Mouse (Mus musculus) cerebellum, adult (tissue): ENCODE results near the gene Mcmbp.
"Not testable (repeated sequence)": the region's sequence is repeated elsewhere in the genome, so short reads cannot be mapped to it uniquely, and the experiment has no call there.

Experiments
- ATAC-seq: cut with Nextera tagmentation; 2 replicates; pipeline ENCODE4 v1.9.2; 2017; ENCODE audit warnings: mild to moderate bottlenecking, moderate library complexity, mixed read lengths; ENCODE audit not compliant: insufficient number of reproducible peaks, low FRiP score, low TSS enrichment

The Mcmbp gene

DNA sequence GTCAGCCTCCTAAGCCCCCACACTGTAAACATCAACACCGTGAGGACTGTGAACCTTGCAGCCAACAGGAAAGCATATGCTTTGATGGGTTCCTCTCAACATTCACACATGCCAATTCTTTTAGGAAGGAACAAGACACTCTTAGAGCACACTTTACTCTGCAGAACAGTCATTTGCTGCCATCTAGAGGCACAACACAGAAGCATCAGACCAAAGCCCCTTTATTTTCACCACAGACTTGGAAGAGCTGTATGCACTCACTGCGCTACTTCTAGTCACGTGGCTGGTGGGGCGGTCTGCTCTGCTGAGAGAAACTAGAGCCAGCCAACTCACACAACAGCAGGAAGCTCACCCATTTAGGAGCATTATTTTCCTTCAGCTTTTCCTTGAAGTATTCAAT lies 15.5 kb downstream of the Mcmbp start:
- 0 out of 2 replicates have a peak, but pooled peaks have one; percentile 56 for ATAC-seq

DNA sequence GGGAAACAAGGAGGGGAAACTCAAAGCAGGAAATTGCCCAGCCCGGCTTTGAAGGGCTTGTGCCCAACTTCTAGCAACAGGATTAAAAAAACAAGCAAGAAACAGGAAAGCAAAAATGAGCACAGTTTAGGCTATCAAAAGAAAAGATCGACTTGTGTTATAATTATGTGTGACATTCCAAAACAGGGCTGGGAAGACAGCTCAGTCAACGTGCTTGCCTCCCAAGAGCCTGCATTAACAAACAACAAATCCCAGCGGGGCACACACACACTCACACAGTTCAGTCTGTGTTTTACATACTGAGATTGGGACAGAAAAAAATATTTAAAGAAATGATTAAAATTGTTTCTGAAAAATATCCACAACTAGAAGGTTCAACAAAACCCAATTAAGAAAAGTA lies 22.3 kb downstream of the Mcmbp start:
- ATAC-seq, result no peak

DNA sequence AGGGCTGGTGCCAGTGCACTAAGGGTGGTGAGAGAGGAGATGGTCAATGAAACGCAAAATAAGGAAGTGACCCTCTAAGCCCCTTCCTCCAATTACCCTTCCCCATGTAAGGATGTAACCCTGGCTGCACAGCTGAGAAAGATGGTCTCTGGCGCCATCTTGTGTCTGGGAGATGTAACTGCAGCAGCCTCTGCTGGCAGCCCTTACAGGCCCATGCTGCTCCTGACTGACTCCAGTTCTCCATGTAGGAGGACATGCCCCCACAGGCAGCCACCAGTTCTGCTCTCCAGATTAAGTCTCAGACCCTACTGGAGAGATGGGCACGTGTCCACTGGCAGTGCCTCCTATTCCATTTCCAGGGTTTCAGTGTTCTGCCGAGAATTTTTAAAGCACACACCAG lies 34.6 kb downstream of the Mcmbp start:
- peak; percentile 61; the same call in 1 of the 2 replicates for ATAC-seq

DNA sequence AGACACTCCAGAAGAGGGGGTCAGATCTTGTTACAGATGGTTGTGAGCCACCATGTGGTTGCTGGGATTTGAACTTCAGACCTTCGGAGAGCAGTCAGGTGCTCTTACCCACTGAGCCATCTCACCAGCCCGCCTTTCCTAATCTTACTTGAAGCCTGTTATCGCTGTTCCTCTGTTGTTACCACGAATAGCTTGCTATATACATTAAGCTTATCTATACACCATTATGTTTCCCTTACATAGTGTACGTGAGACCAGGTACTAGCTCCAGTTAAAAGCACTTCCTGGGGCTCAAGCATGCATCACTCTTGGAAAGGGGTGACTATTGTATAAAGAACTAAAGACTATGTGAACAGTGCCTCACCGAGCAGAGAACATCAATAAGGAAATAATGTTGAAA lies 40.3 kb downstream of the Mcmbp start:
- not testable (repeated sequence) for ATAC-seq

DNA sequence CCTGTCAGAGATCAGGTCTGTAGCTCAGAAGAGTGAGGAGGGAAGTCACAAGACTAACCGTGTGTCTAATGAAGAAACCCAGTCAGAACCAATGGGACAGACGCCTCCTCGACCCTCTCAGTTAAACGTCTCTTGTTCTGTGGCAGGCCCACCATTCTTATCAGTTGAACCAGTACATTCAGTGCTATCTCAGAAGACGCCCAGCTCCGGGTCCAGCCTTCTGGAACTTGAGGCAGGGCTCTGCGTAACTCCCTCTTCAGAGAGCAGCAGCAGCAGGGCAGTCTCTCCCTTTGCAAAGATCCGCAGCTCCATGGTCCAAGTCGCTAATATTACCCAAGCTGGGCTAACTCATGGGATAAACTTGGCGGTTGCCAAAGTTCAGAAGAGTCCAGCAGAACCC lies 45.4 kb downstream of the Mcmbp start:
- ATAC-seq, result no peak

DNA sequence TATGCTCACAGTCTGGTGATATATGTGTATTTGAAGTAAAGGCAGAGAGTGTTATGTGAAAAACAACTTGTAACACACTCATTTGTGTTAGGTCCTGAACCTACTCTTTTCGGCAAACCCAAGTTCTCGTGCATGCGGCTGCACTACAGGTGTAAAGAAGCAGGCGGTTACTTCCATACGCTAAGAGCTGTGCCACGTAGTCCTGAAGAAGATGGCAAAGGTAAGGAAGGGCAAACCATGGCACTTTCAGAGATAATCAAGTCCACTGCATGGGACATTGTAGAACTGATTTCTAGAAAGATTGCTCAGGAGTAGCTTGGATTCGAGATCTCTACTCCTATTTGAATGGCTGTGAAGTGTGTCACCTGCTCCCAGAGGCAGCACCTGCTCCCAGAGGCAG lies 48.1 kb downstream of the Mcmbp start:
- no peak for ATAC-seq

DNA sequence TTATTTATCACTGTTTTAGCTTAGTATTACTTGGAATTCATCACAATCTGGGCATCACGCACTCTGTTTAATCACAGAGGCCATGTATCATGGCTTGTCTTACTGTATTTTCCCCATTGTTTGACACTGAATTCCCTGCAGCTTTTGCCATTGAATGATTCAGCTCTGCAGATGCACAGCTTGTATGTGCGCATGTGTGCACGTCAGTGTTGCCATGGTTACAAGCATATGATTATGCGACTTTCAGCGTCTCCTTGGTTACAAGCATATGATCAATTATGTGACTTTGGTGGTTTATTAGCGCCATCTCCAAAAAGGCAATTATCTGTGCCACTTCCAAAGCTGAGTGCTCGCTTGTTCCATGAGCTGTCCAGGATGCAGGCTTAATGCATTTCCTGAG lies 49.5 kb downstream of the Mcmbp start:
- ATAC-seq, result no peak

DNA sequence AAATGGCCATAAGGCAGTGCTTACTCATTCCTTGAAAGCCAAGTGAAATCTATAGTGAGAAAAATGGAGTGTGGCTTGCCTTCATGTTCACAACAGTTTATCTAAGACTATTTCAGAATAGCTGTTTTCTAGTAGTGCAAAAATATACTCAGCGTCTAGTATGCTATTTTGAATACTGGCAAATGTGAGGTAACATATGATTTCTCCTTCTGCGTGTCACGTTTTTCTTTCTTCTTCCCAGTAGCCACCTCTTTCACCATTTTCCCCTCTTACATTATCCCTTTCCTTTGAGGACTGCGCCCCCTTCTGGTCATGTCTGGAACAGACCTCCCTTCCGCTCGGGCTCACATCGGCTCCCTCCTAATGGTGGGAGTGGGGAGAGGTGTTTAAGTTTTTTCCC lies 50.2 kb downstream of the Mcmbp start:
- ATAC-seq, result peak; percentile 66; the same call in 1 of the 2 replicates

DNA sequence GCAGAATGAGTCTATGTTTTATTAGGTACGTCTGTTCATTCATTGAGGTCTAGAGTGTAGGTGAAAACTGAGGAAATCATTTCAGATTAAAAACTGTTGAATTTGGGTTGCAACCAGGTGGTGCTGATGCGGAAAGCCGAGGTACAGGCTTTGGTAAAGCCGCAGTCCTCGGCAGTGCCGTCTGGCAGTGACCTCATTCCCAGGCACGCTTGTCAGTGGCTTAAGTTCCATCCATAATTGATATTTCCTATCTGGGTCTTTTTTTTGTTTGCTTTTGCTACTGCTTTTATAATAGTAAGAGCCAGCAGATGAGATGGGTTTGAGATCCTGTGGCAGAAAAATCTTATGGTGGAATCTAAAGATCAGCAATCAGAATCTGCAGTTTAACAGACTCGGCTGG lies 50.9 kb downstream of the Mcmbp start:
- ATAC-seq, result no peak

DNA sequence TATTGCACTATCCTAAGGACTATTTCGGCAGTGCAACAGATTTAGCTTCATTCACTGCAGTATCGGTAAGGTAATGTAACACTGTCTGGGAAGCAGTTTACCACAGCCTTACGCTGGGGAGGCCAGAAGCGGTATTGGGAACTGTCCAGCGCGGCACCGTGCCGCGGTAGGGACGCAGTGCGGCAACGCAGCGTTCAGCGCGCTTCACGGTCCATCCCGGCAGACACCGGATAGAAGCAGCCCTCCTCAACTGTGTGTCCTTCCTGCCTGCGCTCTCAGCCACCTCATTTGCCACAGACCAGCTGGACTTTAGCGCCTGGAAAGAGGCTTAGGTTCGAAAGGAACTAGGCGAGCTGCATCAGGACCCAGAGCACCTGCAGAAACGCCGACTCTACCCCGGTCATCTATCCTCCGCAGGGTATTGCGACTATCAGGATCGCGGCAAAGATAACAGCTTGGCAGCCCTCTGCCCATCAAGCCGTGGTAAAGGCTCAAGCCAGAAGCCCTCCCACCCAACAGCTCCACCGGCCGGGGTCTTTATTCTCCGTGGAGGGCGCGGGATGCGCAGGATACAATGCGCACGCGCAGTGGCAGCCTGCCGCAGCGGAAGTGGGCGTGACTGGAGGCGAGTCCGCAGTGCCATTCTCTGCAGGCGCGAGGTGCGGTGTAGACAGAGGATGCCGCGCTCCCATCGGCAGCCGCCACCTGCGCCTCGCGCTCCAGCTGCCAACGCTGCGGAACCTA lies 52.3 kb downstream of the Mcmbp start:
- ATAC-seq, result peak; percentile 63; the same call in 1 of the 2 replicates

DNA sequence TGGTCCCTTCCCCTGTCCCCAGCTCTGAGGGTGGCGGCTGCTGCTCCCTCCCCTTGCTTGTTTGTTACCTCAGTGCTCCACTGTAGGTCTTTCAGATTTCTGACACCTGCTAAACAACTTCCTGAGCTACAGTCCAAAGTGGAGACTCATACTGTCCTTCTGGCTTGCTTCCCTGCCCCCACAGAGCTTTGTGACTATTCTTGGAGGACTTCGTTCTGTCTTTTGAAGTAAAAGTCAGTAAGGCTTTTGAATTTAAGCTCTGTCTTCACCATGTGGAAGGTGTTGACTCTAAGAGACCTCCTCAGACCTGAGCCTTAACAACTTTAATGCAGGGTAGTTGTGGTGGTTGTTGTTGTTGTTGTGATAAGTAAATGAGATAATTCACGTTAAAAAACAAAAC lies 61.7 kb downstream of the Mcmbp start:
- no peak for ATAC-seq

DNA sequence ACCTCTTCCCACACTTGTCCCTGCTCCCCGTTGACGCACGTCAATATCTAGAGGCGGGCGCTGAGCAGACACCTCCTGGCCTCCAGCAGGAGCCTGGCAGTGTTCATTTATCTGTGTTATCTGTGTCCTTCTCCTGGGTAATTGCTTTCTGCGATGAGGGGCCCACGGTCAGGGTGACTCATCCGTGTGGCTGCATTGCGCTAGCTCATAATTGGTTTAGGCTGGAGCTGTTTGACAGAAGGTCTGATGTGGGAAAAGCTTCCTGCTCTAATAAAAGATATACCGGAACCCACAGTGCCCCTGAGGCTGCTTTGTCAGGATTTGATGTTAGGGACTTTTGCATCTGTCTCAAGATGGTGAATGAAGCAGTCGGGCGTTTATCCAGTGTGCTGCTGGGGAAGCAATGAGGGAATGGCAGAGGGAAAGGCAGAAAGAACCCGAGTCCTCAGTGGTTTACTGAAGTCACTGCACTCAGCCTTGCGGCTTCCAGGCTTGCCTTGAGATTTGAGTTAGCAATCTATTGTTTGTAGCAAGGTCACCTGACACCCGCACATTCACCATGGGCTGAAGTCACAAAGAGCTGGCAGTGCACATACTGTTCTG lies 67.8 kb downstream of the Mcmbp start:
- peak; percentile 82; the same call in 1 of the 2 replicates for ATAC-seq

DNA sequence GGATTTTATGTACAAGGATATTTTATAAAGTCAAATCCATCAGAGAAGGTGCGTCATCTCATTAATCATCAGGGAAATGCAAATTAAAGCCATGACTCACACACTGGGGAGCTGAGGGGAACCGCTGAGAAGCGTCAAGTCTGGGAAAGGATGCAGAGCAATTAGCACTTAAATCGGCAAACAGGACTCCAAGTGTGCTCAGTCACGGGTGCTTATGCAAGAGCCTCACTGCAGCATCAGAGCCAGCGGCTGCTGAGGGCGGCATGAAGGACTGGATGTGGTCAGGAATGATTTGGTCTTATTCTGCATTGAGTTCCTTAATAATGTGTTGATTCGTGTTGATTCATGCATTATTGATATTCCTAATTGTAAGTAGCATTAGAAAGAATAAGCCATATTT lies 68.3 kb downstream of the Mcmbp start:
- ATAC-seq, result peak; percentile 68; the same call in 1 of the 2 replicates

DNA sequence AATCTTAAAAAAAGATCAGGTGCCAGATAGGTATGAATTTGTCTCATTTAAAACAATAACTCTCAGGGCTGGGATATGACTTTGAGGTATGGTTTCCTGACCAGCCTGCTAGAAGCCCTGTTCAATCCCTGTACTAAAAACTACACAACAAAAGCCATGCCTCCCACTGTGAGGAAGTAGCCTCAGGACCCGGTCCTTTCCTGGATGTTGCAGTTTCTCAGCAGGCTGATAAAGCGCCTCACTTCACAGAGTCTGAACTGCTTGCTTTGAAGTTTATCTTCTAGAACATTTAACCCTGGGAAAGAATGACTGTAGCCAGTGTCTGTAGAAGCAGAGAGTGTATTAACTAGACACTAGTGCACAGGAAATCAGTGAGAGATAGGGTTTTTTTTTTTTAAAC lies 71.5 kb downstream of the Mcmbp start:
- no peak for ATAC-seq

DNA sequence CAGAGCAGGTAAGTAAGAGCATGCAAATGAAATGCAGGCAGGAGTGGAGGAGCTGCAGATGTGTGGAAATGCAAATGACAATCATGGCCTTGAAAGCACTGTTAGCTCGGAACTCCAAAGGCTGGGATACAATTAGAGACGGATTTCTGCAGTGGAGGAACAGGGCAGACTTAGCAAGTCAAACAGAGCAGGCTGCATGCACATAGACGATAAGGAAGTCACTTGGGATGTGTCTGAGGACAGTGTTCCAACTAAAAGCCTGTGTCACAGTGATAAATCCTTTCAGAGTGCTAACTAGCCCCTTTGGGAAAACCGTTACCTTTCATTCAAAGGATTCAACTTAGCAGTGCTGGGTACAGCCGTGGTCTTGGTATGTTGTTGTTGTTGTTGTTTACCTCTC lies 72.5 kb downstream of the Mcmbp start:
- ATAC-seq, result no peak

DNA sequence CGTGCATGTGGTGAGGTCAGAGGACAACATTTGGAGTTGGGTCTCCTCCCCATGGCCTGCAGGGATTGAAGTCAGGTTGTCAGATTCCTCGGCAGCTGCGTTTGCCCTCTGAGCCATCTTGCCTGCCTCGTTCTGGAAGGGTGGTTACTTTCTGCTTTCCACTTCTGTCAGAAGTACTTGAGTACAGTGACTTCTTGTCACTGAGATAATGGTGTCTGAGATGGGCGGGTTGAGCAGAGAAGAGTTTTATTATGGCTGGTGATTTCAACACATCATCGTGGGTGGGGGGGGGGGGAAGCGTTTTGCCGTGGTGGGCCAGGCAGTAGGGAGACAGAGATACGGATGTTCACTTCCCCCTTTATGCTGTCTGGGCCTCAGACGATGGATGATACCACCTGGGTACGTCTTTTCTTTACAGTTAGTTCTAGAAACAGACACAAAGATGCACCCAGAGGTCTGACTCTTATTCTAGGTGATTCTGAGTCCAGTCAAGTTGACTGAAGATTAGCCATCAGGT lies 75.4 kb downstream of the Mcmbp start:
- ATAC-seq, result no peak

DNA sequence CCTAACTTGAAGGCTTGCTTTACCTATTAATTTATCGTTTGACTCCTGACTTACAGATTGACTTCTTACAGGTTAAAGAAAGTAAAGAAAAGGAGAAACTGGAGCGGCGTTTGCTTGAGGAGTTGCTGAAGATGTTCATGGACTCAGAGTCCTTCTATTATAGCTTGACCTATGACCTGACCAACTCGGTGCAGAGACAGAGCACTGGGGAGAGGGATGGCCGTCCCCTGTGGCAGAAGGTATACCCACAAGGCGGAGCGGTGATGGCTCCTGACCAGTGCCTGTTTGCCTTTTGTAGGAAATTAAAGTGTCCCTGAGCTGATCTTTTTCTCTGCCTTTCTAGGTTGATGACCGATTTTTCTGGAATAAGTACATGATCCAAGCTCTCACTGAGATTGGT lies 76.4 kb downstream of the Mcmbp start:
- no peak for ATAC-seq

DNA sequence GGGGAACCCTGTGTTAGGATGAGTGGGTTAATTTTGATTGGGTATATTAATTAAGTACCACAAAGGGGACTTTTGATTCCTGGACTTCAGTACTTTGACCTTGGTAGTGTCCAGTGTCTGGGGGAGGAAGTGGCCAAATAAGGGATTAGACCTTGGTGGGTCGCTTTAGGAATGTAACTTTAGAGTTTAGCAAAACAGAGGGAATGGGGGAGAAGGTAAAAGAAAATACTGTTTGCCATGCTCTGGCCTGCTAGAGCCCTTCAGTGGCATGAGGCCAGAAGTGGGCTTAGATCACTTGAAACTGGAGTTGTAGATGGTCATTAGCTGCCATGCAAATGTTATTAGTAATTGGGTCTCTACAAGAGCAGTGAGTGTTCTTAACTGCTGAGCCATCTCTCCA lies 83.3 kb downstream of the Mcmbp start:
- ATAC-seq, result no peak
